Mouse (Mus musculus) cerebellum, adult 2 months (tissue): ENCODE data around the gene Cxcl17.

Experiments used
- CTCF ChIP-seq: fragments of 200-500 bp; IDR thresholded peaks from 2 replicates; pipeline ENCODE4 v1.5.1; 2011; ENCODE audit warnings: low read depth, mild to moderate bottlenecking, control low read depth, low read length, moderate library complexity, borderline replicate concordance; ENCODE audit not compliant: insufficient read depth
- POLR2A ChIP-seq: fragments of 200-500 bp; IDR thresholded peaks from 2 replicates; pipeline ENCODE4 v1.6.1; 2011; ENCODE audit warnings: low read length, control low read depth, borderline replicate concordance; ENCODE audit not compliant: insufficient read depth

- TF ChIP-seq CTCF (no peak), POLR2A (no peak)
Observed at GRCm38 (mm10) chr7:25384318-25384717, 28.4 kb downstream of the Cxcl17 start.
